Mouse (Mus musculus): Measurements from ENCODE around the gene Lifr. TPM values are rescaled to one million over a fixed set of nuclear protein-coding genes. Genes with fewer than 3 reads are reported as not detected.

The Lifr gene
- polyA plus RNA-seq, 1 experiment, result 101 TPM

GRCm38 (mm10) chr15:7189678-7190454 is 99.5 kb downstream of the Lifr start:
- no peak for TF ChIP-seq POLR2A (IDR thresholded peaks at IDR 0.05; ENCODE audit: borderline replicate concordance, extremely low read depth, low read depth, low read length)
- no peak for TF ChIP-seq CTCF (IDR thresholded peaks at IDR 0.05; ENCODE audit: insufficient read depth, low read length)
- no peak overlapping the region for H3K4me3 ChIP-seq (replicated peaks; ENCODE audit: extremely low read depth, low read depth, low read length)
- no peaks in the 10 kb centered on the region for H3K4me1 ChIP-seq (ENCODE audit: control insufficient read depth, insufficient read depth, low read length)
- no peak for DNase-seq
- WGBS, result 69% methylated on average over 22 of the region's 22 CpGs

DNA sequence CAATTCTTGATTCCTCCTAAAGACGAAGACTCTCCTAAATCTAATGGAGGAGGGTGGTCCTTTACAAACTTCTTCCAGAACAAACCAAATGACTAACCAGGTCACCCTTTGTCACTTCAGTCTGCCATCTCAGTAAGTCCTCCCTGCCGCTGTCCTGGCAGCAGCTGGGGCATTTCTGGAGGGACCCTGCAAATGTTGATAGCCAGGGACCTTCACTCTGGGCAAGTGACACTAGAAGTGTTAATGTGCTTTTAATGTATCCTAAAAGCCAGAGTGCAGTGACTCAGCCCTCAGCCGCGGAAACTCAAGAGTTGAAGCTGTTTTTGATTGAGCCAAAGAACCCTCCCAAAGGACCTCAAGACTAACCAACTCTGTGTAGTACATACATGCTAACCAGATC is 100.7 kb downstream of the Lifr start:
- no peaks in the 10 kb centered on the region for H3K4me1 ChIP-seq (ENCODE audit: control insufficient read depth, insufficient read depth, low read length)
- no peak for TF ChIP-seq POLR2A (IDR thresholded peaks at IDR 0.05; ENCODE audit: borderline replicate concordance, extremely low read depth, low read depth, low read length)
- TF ChIP-seq CTCF (IDR thresholded peaks at IDR 0.05; ENCODE audit: insufficient read depth, low read length), result no peak
- no peak for DNase-seq
- no peak overlapping the region for H3K4me3 ChIP-seq (replicated peaks; ENCODE audit: extremely low read depth, low read depth, low read length)
- WGBS, result 64% methylated on average over 4 of the region's 4 CpGs

DNA sequence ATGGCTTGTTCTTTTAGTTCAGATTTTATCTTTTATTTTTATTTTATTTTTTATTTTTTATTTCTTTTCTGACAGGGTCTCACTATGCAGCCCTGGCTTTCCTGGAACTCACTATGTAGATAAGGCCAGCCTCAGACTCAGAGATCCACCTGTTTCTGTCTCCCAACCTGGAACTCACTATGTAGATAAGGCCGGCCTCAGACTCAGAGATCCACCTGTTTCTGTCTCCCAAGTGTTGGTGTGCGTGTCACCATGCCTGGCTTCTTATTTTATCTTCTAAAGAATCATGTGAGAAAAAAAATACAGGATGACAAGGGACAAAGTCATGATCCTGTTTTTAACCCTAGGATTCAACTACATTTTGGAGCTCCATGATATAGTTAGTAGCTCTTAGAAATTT is 102.2 kb downstream of the Lifr start:
- Histone ChIP-seq H3K4me3 (replicated peaks; ENCODE audit: extremely low read depth, low read depth, low read length) (no peak overlapping the region), H3K4me1 (ENCODE audit: control insufficient read depth, insufficient read depth, low read length) (no peaks in the 10 kb centered on the region)
- TF ChIP-seq CTCF (IDR thresholded peaks at IDR 0.05; ENCODE audit: insufficient read depth, low read length), result no peak
- TF ChIP-seq POLR2A (IDR thresholded peaks at IDR 0.05; ENCODE audit: borderline replicate concordance, extremely low read depth, low read depth, low read length), result no peak
- no peak for DNase-seq
- 91% methylated on average over 2 of the region's 2 CpGs for WGBS

- DNase-seq, result no peak
- 49% methylated on average over 13 of the region's 13 CpGs for WGBS
- Histone ChIP-seq H3K4me3 (replicated peaks; ENCODE audit: extremely low read depth, low read depth, low read length) (no peak overlapping the region), H3K4me1 (ENCODE audit: control insufficient read depth, insufficient read depth, low read length) (no peaks in the 10 kb centered on the region)
- TF ChIP-seq POLR2A (IDR thresholded peaks at IDR 0.05; ENCODE audit: borderline replicate concordance, extremely low read depth, low read depth, low read length) (no peak), CTCF (IDR thresholded peaks at IDR 0.05; ENCODE audit: insufficient read depth, low read length) (no peak)
These were observed 103.8 kb downstream of the Lifr start for GRCm38 (mm10) chr15:7194147-7194720.

GRCm38 (mm10) chr15:7194748-7195221 is 104.4 kb downstream of the Lifr start:
- no peaks in the 10 kb centered on the region for H3K4me1 ChIP-seq (ENCODE audit: control insufficient read depth, insufficient read depth, low read length)
- WGBS, result 76% methylated on average over 6 of the region's 6 CpGs
- no peak for DNase-seq
- H3K4me3 ChIP-seq (replicated peaks; ENCODE audit: extremely low read depth, low read depth, low read length), result no peak overlapping the region
- no peak for TF ChIP-seq CTCF (IDR thresholded peaks at IDR 0.05; ENCODE audit: insufficient read depth, low read length)
- no peak for TF ChIP-seq POLR2A (IDR thresholded peaks at IDR 0.05; ENCODE audit: borderline replicate concordance, extremely low read depth, low read depth, low read length)

DNA sequence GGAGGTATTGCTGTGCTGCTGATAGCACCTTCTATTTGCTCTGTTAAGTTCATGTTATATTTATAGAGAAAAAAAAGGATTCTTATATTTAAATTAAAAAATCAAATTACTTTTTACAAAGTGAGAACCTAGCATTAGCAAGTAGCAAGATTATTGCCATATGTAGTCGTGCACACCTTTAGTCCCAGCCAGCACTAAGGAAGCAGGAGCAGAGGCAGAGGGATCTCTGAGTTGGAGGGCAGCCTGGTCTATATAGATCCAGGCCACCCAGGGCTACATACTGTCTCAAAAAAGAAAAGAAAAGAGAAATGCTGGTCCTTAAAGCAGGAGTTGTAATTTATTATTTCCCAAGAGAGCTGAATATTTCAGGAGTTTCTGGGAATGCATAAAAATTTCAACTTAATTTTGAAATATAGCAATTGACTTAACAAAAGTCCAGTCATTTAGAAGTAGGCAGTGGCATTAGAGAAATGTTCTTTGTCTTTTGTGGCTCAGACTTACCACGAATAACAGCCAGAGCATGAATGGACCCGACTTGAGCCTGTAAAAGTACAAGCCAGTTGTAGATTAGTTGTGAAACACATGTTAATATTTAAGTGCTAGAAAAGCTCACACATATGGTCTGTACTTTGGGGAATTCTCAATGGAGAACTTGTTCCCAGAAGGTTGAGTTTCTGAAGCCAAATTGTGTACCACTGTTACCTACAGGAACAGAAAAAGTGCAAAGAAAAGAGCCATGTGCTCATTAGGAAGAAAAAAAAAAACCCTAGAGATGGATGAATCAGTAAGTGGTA is 107.4 kb downstream of the Lifr start:
- DNase-seq, result no peak
- H3K4me3 ChIP-seq (replicated peaks; ENCODE audit: extremely low read depth, low read depth, low read length), result no peak overlapping the region
- WGBS, result 75% methylated on average over 3 of the region's 3 CpGs
- H3K4me1 ChIP-seq (ENCODE audit: control insufficient read depth, insufficient read depth, low read length), result no peaks in the 10 kb centered on the region
- TF ChIP-seq POLR2A (IDR thresholded peaks at IDR 0.05; ENCODE audit: borderline replicate concordance, extremely low read depth, low read depth, low read length), result no peak
- no peak for TF ChIP-seq CTCF (IDR thresholded peaks at IDR 0.05; ENCODE audit: insufficient read depth, low read length)

DNA sequence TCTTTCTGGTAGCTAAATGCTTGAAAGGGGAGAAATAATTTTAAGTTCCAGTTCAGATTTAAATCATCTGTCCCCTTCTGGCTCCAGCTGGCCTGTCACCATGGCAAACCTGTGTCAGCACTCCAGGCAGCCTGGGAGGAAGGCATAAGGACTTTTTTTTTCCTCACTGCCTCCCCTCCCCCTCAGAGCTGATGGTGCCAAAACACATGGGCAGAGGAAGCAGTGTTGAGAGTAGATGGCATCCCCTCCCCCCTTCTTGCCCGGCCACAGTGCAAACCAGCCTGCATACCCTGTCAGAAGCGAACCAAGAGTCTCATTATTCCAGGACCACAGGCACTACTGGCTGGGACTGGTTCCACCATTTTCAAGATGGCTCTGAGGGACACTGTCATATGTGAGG is 108.4 kb downstream of the Lifr start:
- H3K4me1 ChIP-seq (ENCODE audit: control insufficient read depth, insufficient read depth, low read length), result peaks cover 6% of the 10 kb centered on the region
- WGBS, result 38% methylated on average over 2 of the region's 2 CpGs
- no peak for DNase-seq
- TF ChIP-seq CTCF (IDR thresholded peaks at IDR 0.05; ENCODE audit: insufficient read depth, low read length) (no peak), POLR2A (IDR thresholded peaks at IDR 0.05; ENCODE audit: borderline replicate concordance, extremely low read depth, low read depth, low read length) (no peak)
- no peak overlapping the region for H3K4me3 ChIP-seq (replicated peaks; ENCODE audit: extremely low read depth, low read depth, low read length)

DNA sequence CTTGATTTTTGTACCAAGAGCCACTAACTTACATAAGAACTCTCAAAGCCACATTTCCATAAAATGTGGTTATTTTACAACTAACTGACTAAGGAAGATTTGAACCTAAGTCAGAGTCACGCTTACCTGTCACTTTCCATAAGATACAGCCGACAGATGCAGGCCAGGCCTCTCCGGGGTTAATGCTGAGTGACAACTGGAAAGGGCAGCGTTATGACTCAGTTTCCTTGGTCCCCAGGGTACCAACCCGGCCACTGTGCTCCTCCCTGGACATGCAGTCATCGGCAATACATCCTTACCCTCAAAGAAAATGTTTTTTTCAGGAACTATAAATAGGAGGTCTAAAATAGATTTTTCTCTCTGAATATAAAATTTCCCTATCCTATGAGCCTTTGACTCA is 109.9 kb downstream of the Lifr start:
- DNase-seq, result no peak
- H3K4me1 ChIP-seq (ENCODE audit: control insufficient read depth, insufficient read depth, low read length), result peaks cover 11% of the 10 kb centered on the region
- TF ChIP-seq POLR2A (IDR thresholded peaks at IDR 0.05; ENCODE audit: borderline replicate concordance, extremely low read depth, low read depth, low read length) (no peak), CTCF (IDR thresholded peaks at IDR 0.05; ENCODE audit: insufficient read depth, low read length) (no peak)
- 59% methylated on average over 6 of the region's 6 CpGs for WGBS
- H3K4me3 ChIP-seq (replicated peaks; ENCODE audit: extremely low read depth, low read depth, low read length), result no peak overlapping the region
